Mouse (Mus musculus): ENCODE measurements at regions not wholly inside any gene's neighbourhood (a gene's known extent, or its start where the extent isn't known, plus 50 kb on each side); places are given as distances from the start of the nearest gene placed in this dataset.

DNA sequence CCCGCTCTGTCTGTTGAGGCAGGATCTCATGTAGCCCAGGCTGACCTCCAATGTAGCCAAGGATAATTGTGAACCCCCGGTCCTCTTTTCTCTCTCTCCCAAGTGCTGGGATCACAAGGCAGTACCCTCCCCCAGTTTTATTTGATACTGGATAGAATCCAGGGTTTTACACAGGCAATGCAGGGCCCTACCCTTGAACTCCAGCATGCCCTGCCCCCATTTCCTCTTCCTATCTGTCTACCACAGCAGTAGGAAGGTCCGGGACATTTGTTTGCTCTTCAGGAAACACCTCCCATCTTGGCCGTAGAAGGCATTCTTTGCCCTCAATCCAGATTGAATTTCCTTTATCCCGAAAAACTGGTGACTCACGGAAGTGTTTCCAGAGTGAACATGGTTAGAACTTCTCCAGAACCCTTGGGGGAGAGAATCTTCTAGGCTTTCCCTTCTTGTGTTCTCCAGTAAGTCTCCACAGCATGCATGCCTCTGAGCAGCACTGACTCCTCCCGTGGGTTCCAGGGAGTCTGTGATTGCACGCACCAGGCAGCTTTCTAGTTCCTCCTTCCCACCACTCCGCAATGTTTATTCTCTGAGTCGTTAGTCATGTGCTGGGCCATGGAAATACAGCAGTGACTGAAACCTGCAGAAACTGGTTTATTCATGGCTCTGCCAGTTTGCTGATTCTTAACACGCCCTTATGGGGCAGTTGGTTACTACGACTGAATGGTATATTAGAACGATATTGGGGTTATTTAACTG, 146.3 kb upstream of the Zfp64 start:
- TF ChIP-seq GATA1 (IDR thresholded peaks at IDR 0.05; ENCODE audit: low read length) (no peak), TAL1 (IDR thresholded peaks at IDR 0.05; ENCODE audit: low read length) (no peak)

Measured in erythroblast, embryonic 14.5 days (primary cell).